Comparison of ENCODE assay signal across 17 mouse cellular contexts in the genomic region with DNA sequence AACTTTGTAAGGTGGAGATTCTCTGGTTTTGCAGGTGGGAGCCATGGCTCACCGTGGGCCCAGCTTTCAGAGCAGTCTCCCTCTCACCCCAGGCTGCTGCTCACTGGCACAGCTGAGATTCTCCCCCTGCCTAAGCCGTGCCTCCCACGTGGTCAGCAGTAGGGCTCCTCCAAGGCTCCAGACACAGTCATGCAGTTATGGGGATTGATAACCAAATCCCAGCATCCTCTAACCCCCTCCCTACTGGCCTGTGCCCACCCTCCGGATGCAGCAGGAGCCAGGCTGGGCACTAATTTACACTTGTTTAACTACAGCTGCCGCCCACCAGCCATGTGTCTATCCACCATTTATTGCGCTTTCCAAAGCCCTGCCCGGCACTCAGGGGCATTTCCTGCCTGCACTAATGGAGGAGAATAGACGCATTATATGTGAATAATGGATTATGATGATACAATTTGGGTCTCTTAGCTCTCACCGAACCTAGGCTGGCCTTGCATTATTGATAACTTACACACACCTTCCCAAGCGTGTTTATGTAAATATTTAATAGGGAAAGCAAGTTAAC.
DNase-seq lines count a peak whose midpoint lies in the region; ATAC-seq lines count a peak whose summit lies in the region.
"Had no signal": no experiment of that assay in that cellular context is flagged by ENCODE, and none has a peak within 500 bp of the region (broad histone marks: within the 10 kb centered on the region; RNA-seq: fewer than 3 reads in every experiment).

No protein-coding gene starts in this region.

- no peak overlapping the region for H3K27ac ChIP-seq in forebrain, embryonic 15.5 days (replicated peaks)
- H3K27ac ChIP-seq in forebrain, embryonic 10.5 days = no peak overlapping the region
- H3K27ac ChIP-seq in neural tube, embryonic 12.5 days = no peak overlapping the region
- H3K27ac ChIP-seq in hindbrain, embryonic 16.5 days (ENCODE audit: low read depth, low read length) = no peak overlapping the region
- H3K27ac ChIP-seq in neural tube, embryonic 13.5 days (replicated peaks) = no peak overlapping the region
- H3K27ac ChIP-seq: embryonic facial prominence, embryonic 12.5 days; heart, embryonic 10.5 days; intestine, embryonic 15.5 days; layer of hippocampus, adult 2 months; liver, embryonic 15.5 days had no signal

- no peak overlapping the region for H3K9ac ChIP-seq in forebrain, embryonic 15.5 days (replicated peaks)
- H3K9ac ChIP-seq in neural tube, embryonic 12.5 days = no peak overlapping the region
- no peak overlapping the region for H3K9ac ChIP-seq in hindbrain, embryonic 16.5 days (ENCODE audit: low read depth, low read length)
- H3K9ac ChIP-seq in neural tube, embryonic 13.5 days = no peak overlapping the region
- H3K9ac ChIP-seq: embryonic facial prominence, embryonic 12.5 days; intestine, embryonic 15.5 days; liver, embryonic 15.5 days had no signal

- no peaks in the 10 kb centered on the region for H3K9me3 ChIP-seq in forebrain, embryonic 15.5 days
- H3K9me3 ChIP-seq in forebrain, embryonic 10.5 days = no peaks in the 10 kb centered on the region
- H3K9me3 ChIP-seq in neural tube, embryonic 12.5 days = no peaks in the 10 kb centered on the region
- no peaks in the 10 kb centered on the region for H3K9me3 ChIP-seq in hindbrain, embryonic 16.5 days (ENCODE audit: control insufficient read depth, low read length)
- no peaks in the 10 kb centered on the region for H3K9me3 ChIP-seq in neural tube, embryonic 13.5 days
- H3K9me3 ChIP-seq: embryonic facial prominence, embryonic 12.5 days; heart, embryonic 10.5 days; intestine, embryonic 15.5 days; liver, embryonic 15.5 days had no signal

- H3K36me3 ChIP-seq in forebrain, embryonic 15.5 days = no peaks in the 10 kb centered on the region
- H3K36me3 ChIP-seq in forebrain, embryonic 10.5 days (replicated peaks) = no peaks in the 10 kb centered on the region
- no peaks in the 10 kb centered on the region for H3K36me3 ChIP-seq in neural tube, embryonic 12.5 days
- no peaks in the 10 kb centered on the region for H3K36me3 ChIP-seq in hindbrain, embryonic 16.5 days (ENCODE audit: control insufficient read depth, insufficient read depth, low read length)
- no peaks in the 10 kb centered on the region for H3K36me3 ChIP-seq in neural tube, embryonic 13.5 days
- H3K36me3 ChIP-seq: embryonic facial prominence, embryonic 12.5 days; heart, embryonic 10.5 days; intestine, embryonic 15.5 days; liver, embryonic 15.5 days had no signal

- WGBS in forebrain, embryonic 15.5 days = 31% methylated on average over 10 of the region's 10 CpGs
- 65% methylated on average over 10 of the region's 10 CpGs for WGBS in forebrain, embryonic 10.5 days
- 27% methylated on average over 10 of the region's 10 CpGs for WGBS in neural tube, embryonic 12.5 days
- WGBS in hindbrain, embryonic 16.5 days = 22% methylated on average over 10 of the region's 10 CpGs
- 18% methylated on average over 10 of the region's 10 CpGs for WGBS in neural tube, embryonic 13.5 days

- no peak overlapping the region for H3K4me3 ChIP-seq in forebrain, embryonic 15.5 days
- no peak overlapping the region for H3K4me3 ChIP-seq in forebrain, embryonic 10.5 days
- no peak overlapping the region for H3K4me3 ChIP-seq in neural tube, embryonic 12.5 days
- no peak overlapping the region for H3K4me3 ChIP-seq in hindbrain, embryonic 16.5 days (ENCODE audit: low read length)
- H3K4me3 ChIP-seq in neural tube, embryonic 13.5 days = no peak overlapping the region
- H3K4me3 ChIP-seq: embryonic facial prominence, embryonic 12.5 days; heart, embryonic 10.5 days; intestine, embryonic 15.5 days; layer of hippocampus, adult 2 months; liver, embryonic 15.5 days had no signal

- no peak for DNase-seq in forebrain, embryonic 10.5 days (ENCODE audit: extremely low spot score, low spot score)
- DNase-seq in neural tube, embryonic 10.5 days (ENCODE audit: extremely low spot score, low spot score) = no peak
- no peak for DNase-seq in gastrocnemius, postnatal 4 days (ENCODE audit: low spot score in 2 of 2)
- no peak for DNase-seq in frontal cortex, postnatal 10 days (ENCODE audit: low spot score in 2 of 2)
- DNase-seq: cerebellum, postnatal 25 days; gastrocnemius, postnatal 10 days; heart, postnatal 14 days had no signal

- peak; percentile 23; the same call in 1 of the 2 replicates for ATAC-seq in forebrain, embryonic 15.5 days (replicated peaks)
- peak; percentile 66 for ATAC-seq in neural tube, embryonic 12.5 days (ENCODE audit: low FRiP score, low read depth)
- ATAC-seq in hindbrain, embryonic 16.5 days = peak; percentile 73; the same call in 1 of the 2 replicates
- ATAC-seq in neural tube, embryonic 13.5 days (ENCODE audit: low read depth) = peak; percentile 84
- ATAC-seq: intestine, embryonic 15.5 days; Patski had no signal

- H3K27me3 ChIP-seq in forebrain, embryonic 15.5 days = no peaks in the 10 kb centered on the region
- peaks cover 40% of the 10 kb centered on the region for H3K27me3 ChIP-seq in forebrain, embryonic 10.5 days (ENCODE audit: poor library complexity, severe bottlenecking)
- peaks cover 18% of the 10 kb centered on the region for H3K27me3 ChIP-seq in neural tube, embryonic 12.5 days (replicated peaks)
- peaks cover 7% of the 10 kb centered on the region for H3K27me3 ChIP-seq in hindbrain, embryonic 16.5 days (replicated peaks; ENCODE audit: control insufficient read depth, insufficient read depth, low read length)
- H3K27me3 ChIP-seq in neural tube, embryonic 13.5 days = peaks cover 50% of the 10 kb centered on the region
- H3K27me3 ChIP-seq: liver, embryonic 15.5 days had no signal

- H3K4me2 ChIP-seq in forebrain, embryonic 15.5 days (replicated peaks) = no peak overlapping the region
- 0 out of 2 replicates have a peak overlapping the region, but pooled peaks have one; percentile 4 for H3K4me2 ChIP-seq in neural tube, embryonic 12.5 days (replicated peaks)
- H3K4me2 ChIP-seq in hindbrain, embryonic 16.5 days (ENCODE audit: low read length) = peak overlapping the region; percentile 5; the same call in 1 of the 2 replicates
- H3K4me2 ChIP-seq in neural tube, embryonic 13.5 days = no peak overlapping the region
- H3K4me2 ChIP-seq: embryonic facial prominence, embryonic 12.5 days; intestine, embryonic 15.5 days; liver, embryonic 15.5 days had no signal

- peaks cover 10% of the 10 kb centered on the region for H3K4me1 ChIP-seq in forebrain, embryonic 15.5 days
- peaks cover 4% of the 10 kb centered on the region; the same call in 1 of the 2 replicates for H3K4me1 ChIP-seq in forebrain, embryonic 10.5 days
- H3K4me1 ChIP-seq in neural tube, embryonic 12.5 days = peaks cover 16% of the 10 kb centered on the region; the same call in 1 of the 2 replicates
- H3K4me1 ChIP-seq in hindbrain, embryonic 16.5 days (ENCODE audit: control insufficient read depth, insufficient read depth, low read depth, low read length) = peaks cover 9% of the 10 kb centered on the region
- H3K4me1 ChIP-seq in neural tube, embryonic 13.5 days (replicated peaks) = peaks cover 23% of the 10 kb centered on the region
- H3K4me1 ChIP-seq: intestine, embryonic 15.5 days; liver, embryonic 15.5 days had no signal

Comparison
In these comparisons a context has a peak if more than half of its experiments do, and no peak if none do; other contexts are left out.
1. H3K4me2 ChIP-seq: peak in neural tube, embryonic 12.5 days (single experiment) and hindbrain, embryonic 16.5 days (single experiment); none in forebrain, embryonic 15.5 days (single experiment) and neural tube, embryonic 13.5 days (single experiment).
2. ATAC-seq: peak in every context shown above with its lines; median percentile 84 in neural tube, embryonic 13.5 days; 73 in hindbrain, embryonic 16.5 days; 66 in neural tube, embryonic 12.5 days; 23 in forebrain, embryonic 15.5 days.